Mouse (Mus musculus) limb, embryonic 14.5 days (tissue): Measurements from ENCODE around the gene Fignl1. TPM values are rescaled to one million over a fixed set of nuclear protein-coding genes. Genes with fewer than 3 reads are reported as not detected.

Experiments used
- ATAC-seq: fragments of 200-750 bp; cut with Nextera tagmentation; 2 replicates; pipeline ENCODE4 v1.8.0; 2017; ENCODE audit warnings: low read depth, moderate number of reproducible peaks, moderate TSS enrichment; ENCODE audit not compliant: low FRiP score
- DNase-seq: peaks from one replicate; pipeline ENCODE4 v3.0.0-alpha.2; 2015; ENCODE audit warnings: low spot score
- H3K27ac ChIP-seq: fragments of 300-500 bp; sonication (generic); replicated peaks from 2 replicates; pipeline ENCODE4 v1.5.1; 2014; ENCODE audit warnings: low read depth, mild to moderate bottlenecking, low read length, moderate library complexity, mixed read lengths
- H3K27me3 ChIP-seq: fragments of 300-500 bp; sonication (generic); 2 replicates; pipeline ENCODE4 v1.6.1; 2014; ENCODE audit warnings: low read length, mixed read lengths; ENCODE audit not compliant: control insufficient read depth, insufficient read depth
- H3K36me3 ChIP-seq: fragments of 300-500 bp; sonication (generic); 2 replicates; pipeline ENCODE4 v1.6.1; 2014; ENCODE audit warnings: mild to moderate bottlenecking, low read length, moderate library complexity, mixed read lengths; ENCODE audit not compliant: control insufficient read depth, insufficient read depth
- H3K4me1 ChIP-seq: fragments of 300-500 bp; sonication (generic); 2 replicates; pipeline ENCODE4 v1.6.1; 2014; ENCODE audit warnings: antibody characterized with exemption, low read length, mixed read lengths; ENCODE audit not compliant: control insufficient read depth, insufficient read depth
- H3K4me2 ChIP-seq: fragments of 300-500 bp; sonication (generic); replicated peaks from 2 replicates; pipeline ENCODE4 v1.6.1; 2014; ENCODE audit warnings: low read depth, mild to moderate bottlenecking, low read length, moderate library complexity; ENCODE audit not compliant: severe bottlenecking
- H3K4me3 ChIP-seq: fragments of 300-500 bp; sonication (generic); replicated peaks from 2 replicates; pipeline ENCODE4 v1.5.1; 2014; ENCODE audit warnings: low read length
- H3K9ac ChIP-seq: fragments of 300-500 bp; sonication (generic); 2 replicates; pipeline ENCODE4 v1.6.1; 2014; ENCODE audit warnings: mild to moderate bottlenecking, low read depth, low read length, moderate library complexity; ENCODE audit not compliant: severe bottlenecking
- H3K9me3 ChIP-seq: fragments of 300-500 bp; sonication (generic); 2 replicates; pipeline ENCODE4 v1.6.1; 2016; ENCODE audit warnings: low read length; ENCODE audit not compliant: control insufficient read depth
- POLR2A ChIP-seq: fragments of 200-500 bp; IDR thresholded peaks from 2 replicates; pipeline ENCODE4 v1.8.0; 2012; ENCODE audit warnings: inconsistent platforms, mild to moderate bottlenecking, moderate library complexity, borderline replicate concordance; ENCODE audit not compliant: insufficient read depth, insufficient read length; ENCODE audit errors: extremely low read depth
- WGBS: fragments of 180-500 bp; shearing (Covaris S2); extraction: QIAGEN DNeasy Blood & Tissue Kit; methylation state at CpG from one replicate; pipeline ENCODE4 v1.1.7; 2014; 5-methylcytosine and 5-hydroxymethylcytosine counted together
- polyA plus RNA-seq, 2 experiments: library from polyadenylated mRNA; depleted of rRNA in 1 of 2; stranded (reverse) in 1 of 2; unstranded in 1 of 2; fragments of >200 nt; fragmentation: Nextera tagmentation in 1 of 2; extraction: Ambion mirVana in 1 of 2; gene quantifications; 2 replicates each; pipeline versions ENCODE4 v1.2.1 to v1.2.3; 2012 to 2014

Fignl1 gene
- polyA plus RNA-seq, 2 experiments = 20.0 to 46.5 TPM

GRCm38 (mm10) chr11:11808035-11808819, 535 bp downstream of the Fignl1 start:
- Histone ChIP-seq H3K4me1 (peaks cover 14% of the 10 kb centered on the region), H3K27ac (peak overlapping the region; percentile 99), H3K4me3 (peak overlapping the region; percentile 63), H3K9ac (peak overlapping the region; percentile 76), H3K27me3 (no peaks in the 10 kb centered on the region), H3K4me2 (peak overlapping the region; percentile 74), H3K36me3 (peaks cover 10% of the 10 kb centered on the region), H3K9me3 (no peaks in the 10 kb centered on the region)
- ATAC-seq (peak; percentile 61), DNase-seq (no peak)
- TF ChIP-seq POLR2A = no peak
- 11% methylated on average over 24 of the region's 25 CpGs for WGBS

- WGBS = 88% methylated on average over 4 of the region's 4 CpGs
- Histone ChIP-seq H3K9me3 (no peaks in the 10 kb centered on the region), H3K9ac (no peak overlapping the region), H3K27ac (no peak overlapping the region), H3K36me3 (peaks cover 31% of the 10 kb centered on the region), H3K4me2 (no peak overlapping the region), H3K4me3 (no peak overlapping the region), H3K4me1 (peaks cover 12% of the 10 kb centered on the region), H3K27me3 (no peaks in the 10 kb centered on the region)
- TF ChIP-seq POLR2A = no peak
- no peak for ATAC-seq
- no peak for DNase-seq
Observed at GRCm38 (mm10) chr11:11805951-11806350, 2.8 kb downstream of the Fignl1 start.

- Histone ChIP-seq H3K36me3 (peaks cover 36% of the 10 kb centered on the region), H3K4me3 (no peak overlapping the region), H3K27ac (no peak overlapping the region), H3K27me3 (no peaks in the 10 kb centered on the region), H3K9ac (no peak overlapping the region), H3K9me3 (no peaks in the 10 kb centered on the region), H3K4me1 (peaks cover 6% of the 10 kb centered on the region), H3K4me2 (no peak overlapping the region)
- DNase-seq = no peak
- no peak for ATAC-seq
- WGBS = 86% methylated on average over 5 of the region's 5 CpGs
- no peak for TF ChIP-seq POLR2A
Observed at GRCm38 (mm10) chr11:11804421-11804820, 4.3 kb downstream of the Fignl1 start.

GRCm38 (mm10) chr11:11801067-11801466, 7.7 kb downstream of the Fignl1 start:
- TF ChIP-seq POLR2A = no peak
- Histone ChIP-seq H3K27me3 (no peaks in the 10 kb centered on the region), H3K36me3 (peaks cover 44% of the 10 kb centered on the region), H3K9me3 (no peaks in the 10 kb centered on the region), H3K4me1 (no peaks in the 10 kb centered on the region), H3K4me3 (no peak overlapping the region), H3K9ac (no peak overlapping the region), H3K4me2 (no peak overlapping the region), H3K27ac (no peak overlapping the region)
- DNase-seq (no peak), ATAC-seq (no peak)
- 95% methylated on average over 9 of the region's 9 CpGs for WGBS

- no peak overlapping the region for H3K9ac ChIP-seq
- no peaks in the 10 kb centered on the region for H3K27me3 ChIP-seq
- H3K4me2 ChIP-seq = no peak overlapping the region
- DNase-seq (no peak), ATAC-seq (no peak)
- 73% methylated on average over 3 of the region's 3 CpGs for WGBS
- H3K9me3 ChIP-seq = no peaks in the 10 kb centered on the region
- H3K4me3 ChIP-seq = no peak overlapping the region
- TF ChIP-seq POLR2A = no peak
- H3K4me1 ChIP-seq = no peaks in the 10 kb centered on the region
- no peak overlapping the region for H3K27ac ChIP-seq
- peaks cover 38% of the 10 kb centered on the region for H3K36me3 ChIP-seq
Observed at GRCm38 (mm10) chr11:11800304-11800703, 8.5 kb downstream of the Fignl1 start.
